Mouse (Mus musculus): ENCODE results near the gene Dtnb. TPM values are rescaled to one million over a fixed set of nuclear protein-coding genes. Genes with fewer than 3 reads are reported as not detected.

Gene Dtnb
- total RNA-seq, 2 experiments from 2014 or later: 10.1 to 10.9 TPM

GRCm38 (mm10) chr12:3729521-3730075, 157.4 kb downstream of the Dtnb start:
- DNase-seq (ENCODE audit: low spot score in 2 of 2): no peak

GRCm38 (mm10) chr12:3732623-3733265, 160.6 kb downstream of the Dtnb start:
- no peak for DNase-seq (ENCODE audit: low spot score in 2 of 2)

GRCm38 (mm10) chr12:3733328-3733727, 161.1 kb downstream of the Dtnb start:
- DNase-seq (ENCODE audit: low spot score in 2 of 2): no peak

- DNase-seq (ENCODE audit: low spot score in 2 of 2): no peak
Observed at GRCm38 (mm10) chr12:3737009-3737408, 164.8 kb downstream of the Dtnb start.

- no peak for DNase-seq (ENCODE audit: low spot score in 2 of 2)
Observed at GRCm38 (mm10) chr12:3738741-3739529, 166.8 kb downstream of the Dtnb start.

GRCm38 (mm10) chr12:3739749-3740704, 167.8 kb downstream of the Dtnb start:
- DNase-seq (ENCODE audit: low spot score in 2 of 2): no peak

GRCm38 (mm10) chr12:3740705-3741081, 168.5 kb downstream of the Dtnb start:
- DNase-seq (ENCODE audit: low spot score in 2 of 2): no peak

GRCm38 (mm10) chr12:3745432-3746105, 173.4 kb downstream of the Dtnb start:
- no peak for DNase-seq (ENCODE audit: low spot score in 2 of 2)

- no peak for DNase-seq (ENCODE audit: low spot score in 2 of 2)
Observed at GRCm38 (mm10) chr12:3746369-3746768, 174.2 kb downstream of the Dtnb start.

- DNase-seq (ENCODE audit: low spot score in 2 of 2): no peak
Observed at GRCm38 (mm10) chr12:3747583-3747982, 175.4 kb downstream of the Dtnb start.

GRCm38 (mm10) chr12:3755522-3755921, 183.3 kb downstream of the Dtnb start:
- no peak for DNase-seq (ENCODE audit: low spot score in 2 of 2)

GRCm38 (mm10) chr12:3756216-3756615, 184.0 kb downstream of the Dtnb start:
- no peak for DNase-seq (ENCODE audit: low spot score in 2 of 2)

- no peak for DNase-seq (ENCODE audit: low spot score in 2 of 2)
Observed at GRCm38 (mm10) chr12:3758127-3758526, 185.9 kb downstream of the Dtnb start.

- peak in 1 of 2 experiments; percentile 56 for DNase-seq (ENCODE audit: low spot score in 2 of 2)
Observed at GRCm38 (mm10) chr12:3759419-3759818, 187.2 kb downstream of the Dtnb start.

- DNase-seq (ENCODE audit: low spot score in 2 of 2): no peak
Observed at GRCm38 (mm10) chr12:3760876-3761590, 188.9 kb downstream of the Dtnb start.

- DNase-seq (ENCODE audit: low spot score in 2 of 2): no peak
Observed at GRCm38 (mm10) chr12:3761591-3762295, 189.6 kb downstream of the Dtnb start.

- no peak for DNase-seq (ENCODE audit: low spot score in 2 of 2)
Observed at GRCm38 (mm10) chr12:3764191-3764804, 192.1 kb downstream of the Dtnb start.

- no peak for DNase-seq (ENCODE audit: low spot score in 2 of 2)
Observed at GRCm38 (mm10) chr12:3767360-3767759, 195.2 kb downstream of the Dtnb start.

GRCm38 (mm10) chr12:3768391-3768790, 196.2 kb downstream of the Dtnb start:
- no peak for DNase-seq (ENCODE audit: low spot score in 2 of 2)

Measured in gastrocnemius, postnatal 4 days (tissue).